Mouse (Mus musculus): ENCODE data around the gene Pla2g5.
"Not testable (repeated sequence)": the region's sequence is repeated elsewhere in the genome, so short reads cannot be mapped to it uniquely, and the experiment has no call there.

Gene Pla2g5

GRCm38 (mm10) chr4:138863344-138863998 lies at the start of gene Pla2g5:
Gene Pla2g5 (minus strand): TSS chr4:138863482.
- peak; percentile 44 to 65 for DNase-seq

- DNase-seq, result no peak
These were observed 42.5 kb upstream of the Pla2g5 start for GRCm38 (mm10) chr4:138905624-138906337.

GRCm38 (mm10) chr4:138899361-138899760 lies 36.1 kb upstream of the Pla2g5 start:
- DNase-seq, result no peak

GRCm38 (mm10) chr4:138893789-138894188 lies 30.5 kb upstream of the Pla2g5 start:
- DNase-seq, result not testable (repeated sequence)

GRCm38 (mm10) chr4:138892655-138893054 lies 29.4 kb upstream of the Pla2g5 start:
- no peak for DNase-seq

GRCm38 (mm10) chr4:138889635-138890034 lies 26.4 kb upstream of the Pla2g5 start:
- DNase-seq, result no peak

GRCm38 (mm10) chr4:138889165-138889564 lies 25.9 kb upstream of the Pla2g5 start:
- no peak for DNase-seq

GRCm38 (mm10) chr4:138884261-138884660 lies 21.0 kb upstream of the Pla2g5 start:
- DNase-seq, result peak; percentile 95 to 96

- peak in 1 of 2 experiments; percentile 40 for DNase-seq
These were observed 18.9 kb upstream of the Pla2g5 start for GRCm38 (mm10) chr4:138882179-138882578.

- DNase-seq, result no peak
These were observed 17.7 kb upstream of the Pla2g5 start for GRCm38 (mm10) chr4:138880811-138881584.

- DNase-seq, result no peak
These were observed 16.5 kb upstream of the Pla2g5 start for GRCm38 (mm10) chr4:138879808-138880207.

GRCm38 (mm10) chr4:138878783-138879182 lies 15.5 kb upstream of the Pla2g5 start:
- no peak for DNase-seq

- DNase-seq, result no peak
These were observed 14.4 kb upstream of the Pla2g5 start, which contains the start of gene Pla2g2e for GRCm38 (mm10) chr4:138877731-138878130. Gene Pla2g2e (plus strand): TSS chr4:138877942.

- peak; percentile 49 to 60 for DNase-seq
These were observed 12.7 kb upstream of the Pla2g5 start for GRCm38 (mm10) chr4:138875986-138876385.

GRCm38 (mm10) chr4:138875275-138875674 lies 12.0 kb upstream of the Pla2g5 start:
- not testable (repeated sequence) for DNase-seq

GRCm38 (mm10) chr4:138873864-138874263 lies 10.6 kb upstream of the Pla2g5 start, which contains the start of gene Gm13030:
Gene Gm13030 (minus strand): TSS chr4:138873964.
- no peak for DNase-seq

- DNase-seq, result peak in 1 of 2 experiments; percentile 32
These were observed 5.4 kb upstream of the Pla2g5 start for GRCm38 (mm10) chr4:138868666-138869065.

- DNase-seq, result peak; percentile 81 to 85
These were observed 3.1 kb upstream of the Pla2g5 start for GRCm38 (mm10) chr4:138866413-138866812.

GRCm38 (mm10) chr4:138865991-138866390 lies 2.7 kb upstream of the Pla2g5 start:
- DNase-seq, result no peak

GRCm38 (mm10) chr4:138865092-138865491 lies 1.8 kb upstream of the Pla2g5 start:
- no peak for DNase-seq

- DNase-seq, result peak; percentile 93 to 94
These were observed 3.6 kb downstream of the Pla2g5 start for GRCm38 (mm10) chr4:138859728-138860127.

- peak; percentile 62 to 70 for DNase-seq
These were observed 4.0 kb downstream of the Pla2g5 start for GRCm38 (mm10) chr4:138859245-138859644.

GRCm38 (mm10) chr4:138858446-138858845 lies 4.8 kb downstream of the Pla2g5 start:
- DNase-seq, result no peak
